10 mouse cellular contexts compared by ENCODE assay signal in the genomic region with DNA sequence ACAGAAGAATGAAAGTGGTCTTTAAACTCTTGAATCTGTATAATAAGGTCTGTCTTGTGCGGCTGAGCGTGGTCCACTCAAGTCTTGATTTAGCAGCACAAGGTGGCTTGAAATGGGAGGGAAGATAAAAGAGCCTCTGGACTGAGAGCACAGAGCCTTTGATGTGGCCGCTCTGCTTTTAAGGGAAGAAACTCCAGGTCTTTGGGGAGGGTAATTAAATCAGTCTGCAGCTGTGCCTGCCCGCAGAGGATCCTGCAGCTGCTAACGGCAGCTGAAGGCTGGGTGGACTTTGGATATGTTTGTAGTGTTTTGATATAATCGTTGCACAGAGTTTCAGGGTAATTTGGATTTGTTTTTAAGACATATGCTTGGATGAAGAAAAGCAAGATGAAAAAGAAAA. TPM values are rescaled to one million over a fixed set of nuclear protein-coding genes. Genes with fewer than 3 reads are reported as not detected.
DNase-seq lines count a peak whose midpoint lies in the region; ATAC-seq and TF ChIP-seq lines count a peak whose summit lies in the region.
"Had no signal": no experiment of that assay in that cellular context is flagged by ENCODE, and none has a peak within 500 bp of the region (broad histone marks: within the 10 kb centered on the region; RNA-seq: fewer than 3 reads in every experiment).

No protein-coding gene starts in this region.

- no peak overlapping the region for H3K4me3 ChIP-seq in liver, embryonic 13.5 days (replicated peaks)
- H3K4me3 ChIP-seq in embryonic facial prominence, embryonic 10.5 days = no peak overlapping the region
- H3K4me3 ChIP-seq in intestine, embryonic 14.5 days (ENCODE audit: low read depth, low read length) = no peak overlapping the region
- no peak overlapping the region for H3K4me3 ChIP-seq in small intestine, adult 2 months (ENCODE audit: low read depth, low read length)
- H3K4me3 ChIP-seq: erythroblast, embryonic 14.5 days had no signal

- no peak overlapping the region for H3K9ac ChIP-seq in liver, embryonic 13.5 days
- H3K9ac ChIP-seq in intestine, embryonic 14.5 days (ENCODE audit: low read length) = no peak overlapping the region

- H3K36me3 ChIP-seq in liver, embryonic 13.5 days = peaks cover 16% of the 10 kb centered on the region
- H3K36me3 ChIP-seq in embryonic facial prominence, embryonic 10.5 days (replicated peaks) = peaks cover 20% of the 10 kb centered on the region
- H3K36me3 ChIP-seq in intestine, embryonic 14.5 days (ENCODE audit: control insufficient read depth, insufficient read depth, low read length) = peaks cover 7% of the 10 kb centered on the region; the same call in 1 of the 2 replicates
- H3K36me3 ChIP-seq in small intestine, adult 2 months (ENCODE audit: control insufficient read depth, insufficient read depth, low read length) = peaks cover 9% of the 10 kb centered on the region

- H3K4me2 ChIP-seq in liver, embryonic 13.5 days = no peak overlapping the region
- no peak overlapping the region for H3K4me2 ChIP-seq in intestine, embryonic 14.5 days (ENCODE audit: low read length)

- DNase-seq in liver, embryonic 13.5 days = no peak
- DNase-seq in liver = no peak
- peak; percentile 59 for DNase-seq in embryonic facial prominence, embryonic 10.5 days (ENCODE audit: low spot score)
- no peak for DNase-seq in intestine, embryonic 14.5 days (ENCODE audit: low spot score)
- DNase-seq in cerebellum, postnatal 25 days = no peak
- no peak for DNase-seq in layer of hippocampus, adult 18-20 months (ENCODE audit: low spot score in 2 of 2)
- no peak for DNase-seq in left cerebral cortex, adult 18-20 months (ENCODE audit: low spot score in 2 of 2)
- DNase-seq: layer of hippocampus, postnatal 36 days had no signal

- H3K27me3 ChIP-seq in liver, embryonic 13.5 days = no peaks in the 10 kb centered on the region
- no peaks in the 10 kb centered on the region for H3K27me3 ChIP-seq in embryonic facial prominence, embryonic 10.5 days (replicated peaks; ENCODE audit: low read depth, poor library complexity, severe bottlenecking)
- no peaks in the 10 kb centered on the region for H3K27me3 ChIP-seq in intestine, embryonic 14.5 days (replicated peaks; ENCODE audit: control insufficient read depth, insufficient read depth, low read length)
- no peaks in the 10 kb centered on the region for H3K27me3 ChIP-seq in small intestine, adult 2 months (ENCODE audit: control insufficient read depth, insufficient read depth, low read length)

- WGBS in liver, embryonic 13.5 days (ENCODE audit: insufficient replicate concordance) = 65% methylated on average over 6 of the region's 6 CpGs
- WGBS in embryonic facial prominence, embryonic 10.5 days = 23% methylated on average over 6 of the region's 6 CpGs
- WGBS in intestine, embryonic 14.5 days = 16% methylated on average over 6 of the region's 6 CpGs
- 8% methylated on average over 6 of the region's 6 CpGs for WGBS in small intestine, adult 2 months

- H3K27ac ChIP-seq in liver, embryonic 13.5 days = 0 out of 2 replicates have a peak overlapping the region, but pooled peaks have one; percentile 11
- peak overlapping the region; percentile 37; the same call in 1 of the 2 replicates for H3K27ac ChIP-seq in embryonic facial prominence, embryonic 10.5 days (replicated peaks)
- H3K27ac ChIP-seq in intestine, embryonic 14.5 days (ENCODE audit: low read depth) = peak overlapping the region; percentile 38; the same call in 1 of the 2 replicates
- H3K27ac ChIP-seq in small intestine, adult 2 months (ENCODE audit: insufficient read depth, low read depth, low read length) = peak overlapping the region; percentile 42

- no peak for TF ChIP-seq POLR2A in small intestine, adult 2 months (IDR thresholded peaks at IDR 0.05; ENCODE audit: low read depth, low read length)

- ATAC-seq in liver, embryonic 13.5 days (ENCODE audit: low read depth) = no peak
- ATAC-seq in intestine, embryonic 14.5 days (replicated peaks; ENCODE audit: low FRiP score, low TSS enrichment, low read depth) = no peak

- TF ChIP-seq CTCF in small intestine, adult 2 months (IDR thresholded peaks at IDR 0.05; ENCODE audit: extremely low read depth, insufficient read length, insufficient replicate concordance, low read depth, low read length) = no peak

- H3K4me1 ChIP-seq in liver, embryonic 13.5 days (replicated peaks) = peaks cover 52% of the 10 kb centered on the region
- H3K4me1 ChIP-seq in embryonic facial prominence, embryonic 10.5 days = peaks cover 24% of the 10 kb centered on the region
- peaks cover 15% of the 10 kb centered on the region; the same call in 1 of the 2 replicates for H3K4me1 ChIP-seq in intestine, embryonic 14.5 days (replicated peaks; ENCODE audit: control insufficient read depth, insufficient read depth, low read length)
- peaks cover 42% of the 10 kb centered on the region for H3K4me1 ChIP-seq in small intestine, adult 2 months (ENCODE audit: control insufficient read depth, insufficient read depth, insufficient read length, low read length)

- H3K9me3 ChIP-seq in liver, embryonic 13.5 days (replicated peaks) = no peaks in the 10 kb centered on the region
- H3K9me3 ChIP-seq in embryonic facial prominence, embryonic 10.5 days = no peaks in the 10 kb centered on the region
- H3K9me3 ChIP-seq in intestine, embryonic 14.5 days (ENCODE audit: control insufficient read depth, low read length) = no peaks in the 10 kb centered on the region

RNA-seq across cellular contexts. Expression of gene Ada, which starts 33.2 kb away (rescaled TPM):
- polyA plus RNA-seq in liver, embryonic 13.5 days (2015; fragmentation: Nextera tagmentation; extraction: Ambion mirVana) = 5.5 and 6.6 TPM in 2 replicates
- 9.7 and 11.1 TPM in 2 replicates for polyA plus RNA-seq in embryonic facial prominence, embryonic 10.5 days (2016; fragmentation: Nextera tagmentation; extraction: Ambion mirVana)
- 8.4 and 9.1 TPM in 2 replicates for polyA plus RNA-seq in intestine, embryonic 14.5 days (2014; fragmentation: Nextera tagmentation; extraction: Ambion mirVana)
- 414 and 869 TPM in 2 replicates for polyA plus RNA-seq in small intestine, adult 2 months (2012; rRNA removed)
- total RNA-seq in layer of hippocampus, adult 18-20 months (2021) = 1 to 10 TPM; 1.0 to 1.9 TPM
- total RNA-seq in left cerebral cortex, adult 18-20 months (2021) = under 1 TPM; 0.70 to 0.80 TPM

RNA-seq across cellular contexts. Expression of gene Pkig, which starts 58.7 kb away (rescaled TPM):
- 122 and 139 TPM in 2 replicates for polyA plus RNA-seq in liver, embryonic 13.5 days (2015; fragmentation: Nextera tagmentation; extraction: Ambion mirVana)
- polyA plus RNA-seq in embryonic facial prominence, embryonic 10.5 days (2016; fragmentation: Nextera tagmentation; extraction: Ambion mirVana) = 189 and 194 TPM in 2 replicates
- polyA plus RNA-seq in intestine, embryonic 14.5 days (2014; fragmentation: Nextera tagmentation; extraction: Ambion mirVana) = 130 and 131 TPM in 2 replicates
- polyA plus RNA-seq in small intestine, adult 2 months (2012; rRNA removed) = 82.0 and 143 TPM in 2 replicates
- total RNA-seq in layer of hippocampus, adult 18-20 months (2021) = 100 to 1,000 TPM in 1 of 2 experiments, 10 to 100 TPM in 1; 98.0 to 101 TPM
- 100 to 1,000 TPM; 130 to 132 TPM for total RNA-seq in left cerebral cortex, adult 18-20 months (2021)

Comparison
In these comparisons a context has a peak if more than half of its experiments do, and no peak if none do; other contexts are left out.
1. RNA of gene Ada, which starts 33.2 kb away (polyA plus RNA-seq): 414 to 869 TPM in small intestine, adult 2 months; 9.7 to 11.1 TPM in embryonic facial prominence, embryonic 10.5 days, 8.4 to 9.1 TPM in intestine, embryonic 14.5 days and 5.5 to 6.6 TPM in liver, embryonic 13.5 days; every median in the first group is over 10 times any median in the second.
2. Peak in every context shown above with its lines, with median percentiles within 50 percentile points of each other: H3K27ac ChIP-seq.